Mouse (Mus musculus) neutrophil, adult 5-6 weeks (primary cell): ENCODE data around the gene Tap1. TPM values are rescaled to one million over a fixed set of nuclear protein-coding genes. Genes with fewer than 3 reads are reported as not detected.
"Not testable (repeated sequence)": the region's sequence is repeated elsewhere in the genome, so short reads cannot be mapped to it uniquely, and the experiment has no call there.

Source experiments
- ATAC-seq: fragments of 151-379, 151-347 bp; 2 replicates; pipeline ENCODE4 v1.8.0; 2017; ENCODE audit warnings: mild to moderate bottlenecking, moderate TSS enrichment; ENCODE audit not compliant: insufficient number of reproducible peaks, poor library complexity, low FRiP score, severe bottlenecking; ENCODE audit errors: extremely low read depth
- total RNA-seq: library from RNA; stranded (forward); fragments of 200-1000 nt; gene quantifications from 2 replicates; pipeline ENCODE4 v1.2.3, GENCODE M21; 2017

Gene Tap1
- total RNA-seq, 1 experiment from 2014 or later = 221 TPM

DNA sequence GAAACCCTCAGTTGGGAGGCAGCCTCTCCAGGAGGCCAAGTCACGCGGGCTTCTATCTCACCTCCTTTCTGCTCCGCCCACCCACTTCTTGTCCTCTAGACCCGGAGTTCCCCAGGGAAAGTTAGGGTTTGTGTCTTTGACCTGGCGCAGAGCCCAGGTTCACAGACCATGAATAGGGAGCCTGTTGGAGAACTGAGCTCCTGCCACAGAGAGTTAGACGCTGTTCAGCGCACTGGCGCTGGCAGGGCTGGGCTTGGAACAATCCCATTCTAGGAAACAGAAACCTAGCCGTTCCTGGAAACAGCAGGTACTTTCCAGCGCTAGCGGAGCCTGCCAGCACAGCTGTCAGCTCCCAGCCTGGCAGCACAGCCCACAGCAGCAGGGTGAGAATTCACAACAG is 31.3 kb downstream of the Tap1 start:
- no peak for ATAC-seq

GRCm38 (mm10) chr17:34219096-34219495 is 31.7 kb downstream of the Tap1 start:
- ATAC-seq = peak; percentile 60; the same call in 1 of the 2 replicates

- not testable (repeated sequence) for ATAC-seq
Observed at GRCm38 (mm10) chr17:34219801-34220200, 32.4 kb downstream of the Tap1 start.

GRCm38 (mm10) chr17:34220401-34220800 is 33.0 kb downstream of the Tap1 start:
- not testable (repeated sequence) for ATAC-seq

- no peak for ATAC-seq
Observed at GRCm38 (mm10) chr17:34224816-34225215, 37.5 kb downstream of the Tap1 start.

DNA sequence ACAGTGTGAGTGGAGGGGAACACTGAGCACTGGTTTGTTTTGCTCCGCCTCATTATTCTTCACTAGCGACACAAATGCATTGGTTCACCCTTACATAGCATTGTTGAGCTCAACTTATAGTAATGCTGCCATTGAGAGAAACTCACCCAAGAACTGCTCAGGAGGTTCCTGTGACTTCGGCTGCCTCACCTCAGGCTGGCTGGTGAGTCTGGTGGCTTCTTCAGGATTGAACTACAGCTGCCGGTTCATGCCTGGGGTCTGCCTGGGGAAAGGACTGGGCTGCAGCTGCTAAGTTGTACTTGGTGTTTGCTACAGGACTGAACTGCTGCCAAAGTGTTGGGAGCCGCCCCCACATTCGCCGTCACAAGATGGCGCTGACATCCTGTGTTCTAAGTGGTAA is 38.1 kb downstream of the Tap1 start:
- ATAC-seq = no peak

DNA sequence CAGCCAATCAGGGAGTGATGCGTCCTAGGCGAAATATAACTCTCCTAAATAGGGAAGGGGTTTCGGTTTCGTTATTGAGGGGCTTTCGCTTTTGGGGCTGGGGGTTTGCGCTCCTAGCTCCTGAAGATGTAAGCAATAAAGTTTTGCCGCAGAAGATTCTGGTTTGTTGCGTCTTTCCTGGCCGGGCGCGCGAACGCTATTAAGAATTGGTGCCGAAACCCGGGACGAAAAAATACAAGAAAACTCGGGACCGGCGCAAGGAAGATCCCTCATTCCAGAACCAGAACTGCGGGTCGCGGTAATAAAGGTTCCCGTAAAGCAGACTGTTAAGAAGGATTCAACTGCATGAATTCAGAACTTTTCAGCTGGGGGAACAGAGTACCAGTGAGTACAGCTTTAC is 38.6 kb downstream of the Tap1 start:
- ATAC-seq = not testable (repeated sequence)

DNA sequence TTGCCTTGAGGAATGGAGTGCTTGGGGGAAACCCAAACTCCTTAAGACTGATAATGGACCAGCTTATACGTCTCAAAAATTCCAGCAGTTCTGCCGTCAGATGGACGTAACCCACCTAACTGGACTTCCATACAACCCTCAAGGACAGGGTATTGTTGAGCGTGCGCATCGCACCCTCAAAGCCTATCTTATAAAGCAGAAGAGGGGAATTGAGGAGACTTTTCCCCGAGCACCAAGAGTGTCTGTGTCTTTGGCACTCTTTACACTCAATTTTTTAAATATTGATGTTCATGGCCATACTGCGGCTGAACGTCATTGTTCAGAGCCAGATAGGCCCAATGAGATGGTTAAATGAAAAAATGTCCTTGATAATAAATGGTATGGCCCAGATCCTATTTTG is 43.6 kb downstream of the Tap1 start:
- not testable (repeated sequence) for ATAC-seq

- not testable (repeated sequence) for ATAC-seq
Observed at GRCm38 (mm10) chr17:34232021-34232420, 44.7 kb downstream of the Tap1 start.

GRCm38 (mm10) chr17:34234926-34235325 is 47.6 kb downstream of the Tap1 start:
- peak; percentile 84 for ATAC-seq

- ATAC-seq = no peak
Observed at GRCm38 (mm10) chr17:34236691-34237090, 49.3 kb downstream of the Tap1 start.

GRCm38 (mm10) chr17:34237741-34238140 is 50.4 kb downstream of the Tap1 start:
- no peak for ATAC-seq

DNA sequence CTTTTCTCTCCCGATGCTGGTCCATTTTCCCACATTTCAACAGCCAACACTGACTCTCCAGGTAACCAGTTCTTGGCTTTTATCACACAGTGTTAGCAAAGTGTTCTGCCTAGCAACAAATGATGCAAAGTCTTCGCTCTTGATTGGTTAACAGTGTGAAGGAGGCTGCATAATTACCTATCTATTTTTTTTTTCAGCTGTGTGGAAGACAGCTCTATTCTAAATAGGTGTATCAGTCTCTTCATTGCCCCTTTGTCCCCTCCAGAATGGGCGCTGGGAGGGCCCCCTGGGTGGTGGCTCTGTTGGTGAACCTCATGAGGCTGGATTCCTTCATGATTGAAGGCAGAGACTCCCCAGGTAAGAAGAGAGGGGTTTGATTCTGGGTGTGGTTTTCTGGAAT is 51.4 kb downstream of the Tap1 start, which contains the start of gene H2-Ob:
Gene H2-Ob (plus strand): TSS at position 198 of the 400 bp plus-strand sequence.
- ATAC-seq = peak; percentile 54

GRCm38 (mm10) chr17:34239601-34240041 is 52.3 kb downstream of the Tap1 start:
- peak; percentile 57 for ATAC-seq

- ATAC-seq = no peak
Observed at GRCm38 (mm10) chr17:34240366-34240765, 53.0 kb downstream of the Tap1 start.

GRCm38 (mm10) chr17:34240916-34241315 is 53.6 kb downstream of the Tap1 start:
- no peak for ATAC-seq

DNA sequence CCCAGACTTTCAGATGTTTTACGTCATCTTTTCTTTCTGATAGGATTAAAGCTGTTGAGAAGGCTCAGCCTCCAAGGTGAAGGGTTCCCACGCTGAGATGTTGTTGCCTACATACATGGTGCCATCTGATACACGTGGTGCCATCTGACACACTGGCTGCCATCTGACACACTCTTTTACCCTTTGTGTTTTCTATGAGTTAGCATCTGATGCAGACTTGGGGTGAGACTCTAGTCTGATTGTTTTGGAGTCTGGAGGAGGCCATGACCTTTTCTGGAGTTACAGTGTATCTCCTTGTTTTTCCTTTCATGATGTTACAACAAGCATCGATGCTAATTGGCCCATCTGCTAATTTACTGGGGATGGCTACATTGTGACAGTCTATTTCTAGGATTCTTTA is 57.3 kb downstream of the Tap1 start:
- ATAC-seq = no peak

Other genes with a start within 250 kb of the Tap1 start
- gene Pfdn6, start 247.2 kb upstream of the Tap1 start, total RNA-seq = 63.5 and 71.6 TPM in 2 replicates
- 16.1 and 24.2 TPM in 2 replicates for gene Wdr46, start 246.9 kb upstream of the Tap1 start, total RNA-seq
- gene B3galt4, start 236.1 kb upstream of the Tap1 start, total RNA-seq = 7.1 and 7.7 TPM in 2 replicates
- gene Vps52, start 231.7 kb upstream of the Tap1 start, total RNA-seq = 31.5 and 40.8 TPM in 2 replicates
- gene Rps18, start 231.6 kb upstream of the Tap1 start, total RNA-seq = 780 and 810 TPM in 2 replicates
- 1,803 and 2,030 TPM in 2 replicates for gene H2-K1, start 187.2 kb upstream of the Tap1 start, total RNA-seq
- gene Ring1, start 162.9 kb upstream of the Tap1 start, total RNA-seq = 14.8 and 24.3 TPM in 2 replicates
- gene H2-Ke6, start 159.5 kb upstream of the Tap1 start, total RNA-seq = 89.7 and 114 TPM in 2 replicates
- 65.5 and 69.1 TPM in 2 replicates for gene Slc39a7, start 155.9 kb upstream of the Tap1 start, total RNA-seq
- gene Rxrb, start 155.7 kb upstream of the Tap1 start, total RNA-seq = 65.3 and 70.2 TPM in 2 replicates
- 10.4 and 13.0 TPM in 2 replicates for gene Col11a2, start 148.1 kb upstream of the Tap1 start, total RNA-seq
- 119 and 138 TPM in 2 replicates for gene H2-Oa, start 95.2 kb upstream of the Tap1 start, total RNA-seq
- gene H2-DMa, start 68.0 kb upstream of the Tap1 start, total RNA-seq = 221 and 234 TPM in 2 replicates
- 714 and 721 TPM in 2 replicates for gene Brd2, start 64.9 kb upstream of the Tap1 start, total RNA-seq
- 699 and 729 TPM in 2 replicates for gene H2-DMb2, start 44.2 kb upstream of the Tap1 start, total RNA-seq
- gene H2-DMb1, start 34.5 kb upstream of the Tap1 start, total RNA-seq = 278 and 300 TPM in 2 replicates
- gene Psmb9, start 211 bp downstream of the Tap1 start, total RNA-seq = 132 and 176 TPM in 2 replicates
- 312 and 336 TPM in 2 replicates for gene Psmb8, start 10.2 kb downstream of the Tap1 start, total RNA-seq
- gene Tap2, start 16.0 kb downstream of the Tap1 start, total RNA-seq = 108 and 112 TPM in 2 replicates
- gene H2-Ob, start 51.4 kb downstream of the Tap1 start, total RNA-seq = 965 and 1,002 TPM in 2 replicates
- 2,894 and 2,999 TPM in 2 replicates for gene H2-Ab1, start 70.1 kb downstream of the Tap1 start, total RNA-seq
- 2,237 and 2,269 TPM in 2 replicates for gene H2-Aa, start 100.3 kb downstream of the Tap1 start, total RNA-seq
- gene H2-Eb1, start 118.3 kb downstream of the Tap1 start, total RNA-seq = 2,076 and 2,332 TPM in 2 replicates
- 52.6 and 54.0 TPM in 2 replicates for gene H2-Eb2, start 138.1 kb downstream of the Tap1 start, total RNA-seq
- gene Btnl2, start 167.3 kb downstream of the Tap1 start, total RNA-seq = 10.9 and 11.9 TPM in 2 replicates
- gene Btnl1, start 189.6 kb downstream of the Tap1 start, total RNA-seq = 0.93 TPM in 1 of 2 replicates, not detected in the other
- 12.5 and 14.0 TPM in 2 replicates for gene BC051142, start 211.3 kb downstream of the Tap1 start, total RNA-seq